Mouse (Mus musculus) T-helper 1 cell (primary cell): ENCODE measurements around the gene Chst8.

ENCODE experiments used
- in situ Hi-C: fragments of 300-600 bp; cut with MboI, MseI; formaldehyde crosslinking; loops from one replicate; pipeline ENCODE4 v1.15.1; 2025; ENCODE audit warnings: high pct_unique_total_duplicates

The Chst8 gene

DNA sequence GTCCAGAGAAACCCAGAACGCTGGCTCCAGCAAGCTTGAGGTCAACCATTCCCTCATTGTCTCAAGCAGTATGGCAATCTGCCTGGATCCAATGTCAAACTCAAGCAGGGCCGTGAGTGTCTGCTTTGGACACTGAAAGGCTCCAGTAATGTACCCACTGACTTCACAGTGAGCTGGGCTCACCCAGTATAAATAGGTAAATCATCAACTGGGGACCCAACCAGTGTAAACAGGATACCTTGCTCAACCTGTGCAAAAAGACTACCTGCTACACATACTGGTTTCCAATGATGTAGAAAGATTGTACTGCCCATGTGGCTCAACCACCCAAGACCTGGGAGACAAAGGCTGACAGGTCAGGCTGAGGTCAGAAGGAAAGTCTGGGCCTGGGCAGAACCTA, 7.5 kb downstream of the Chst8 start:
- in situ Hi-C loops = no loop called here

DNA sequence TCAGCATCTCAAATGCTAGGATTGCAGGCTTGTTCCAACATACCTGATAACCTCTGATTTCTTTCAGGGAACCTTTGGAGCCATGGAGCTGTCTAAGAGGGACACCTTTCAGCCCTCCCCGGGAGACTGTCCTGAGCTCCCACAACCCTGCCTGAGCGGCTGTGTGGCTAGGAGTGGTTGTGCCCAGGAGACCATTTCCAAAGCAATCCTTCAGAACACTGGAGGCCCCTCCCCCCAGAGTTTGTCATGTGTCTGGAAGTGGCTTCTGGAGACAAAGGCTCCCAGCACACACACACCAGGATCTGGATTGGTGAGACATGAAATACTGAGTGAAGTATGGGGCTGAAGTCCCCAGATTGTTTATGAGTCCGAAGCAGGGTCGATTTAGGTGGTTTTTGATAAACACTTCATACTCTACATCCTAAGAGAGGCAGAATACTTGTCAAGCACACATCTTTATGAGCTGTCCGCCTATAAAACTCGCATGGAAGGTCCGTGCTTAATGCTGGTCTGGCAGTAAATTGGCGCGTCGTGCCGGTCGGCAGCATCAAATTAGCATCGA, 12.5 kb downstream of the Chst8 start:
- in situ Hi-C loops = no loop called here

DNA sequence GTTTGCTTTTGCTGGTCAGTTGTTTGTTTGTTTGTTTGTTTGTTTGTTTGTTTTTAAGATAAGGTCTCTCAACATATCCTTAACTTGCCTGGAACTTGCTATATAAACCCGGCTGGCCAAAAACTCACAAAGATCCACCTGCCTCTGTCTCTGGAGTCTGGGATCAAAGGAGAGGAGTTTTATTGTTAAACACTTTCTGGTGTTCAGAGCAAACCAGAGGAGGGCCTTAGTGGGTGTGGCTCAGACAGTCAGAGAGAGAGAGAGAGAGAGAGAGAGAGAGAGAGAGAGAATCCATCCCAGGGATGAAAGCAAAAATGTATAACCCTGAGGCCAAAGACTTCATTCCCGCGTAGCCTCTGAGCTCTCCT, 13.1 kb downstream of the Chst8 start:
- in situ Hi-C loops = no loop called here

DNA sequence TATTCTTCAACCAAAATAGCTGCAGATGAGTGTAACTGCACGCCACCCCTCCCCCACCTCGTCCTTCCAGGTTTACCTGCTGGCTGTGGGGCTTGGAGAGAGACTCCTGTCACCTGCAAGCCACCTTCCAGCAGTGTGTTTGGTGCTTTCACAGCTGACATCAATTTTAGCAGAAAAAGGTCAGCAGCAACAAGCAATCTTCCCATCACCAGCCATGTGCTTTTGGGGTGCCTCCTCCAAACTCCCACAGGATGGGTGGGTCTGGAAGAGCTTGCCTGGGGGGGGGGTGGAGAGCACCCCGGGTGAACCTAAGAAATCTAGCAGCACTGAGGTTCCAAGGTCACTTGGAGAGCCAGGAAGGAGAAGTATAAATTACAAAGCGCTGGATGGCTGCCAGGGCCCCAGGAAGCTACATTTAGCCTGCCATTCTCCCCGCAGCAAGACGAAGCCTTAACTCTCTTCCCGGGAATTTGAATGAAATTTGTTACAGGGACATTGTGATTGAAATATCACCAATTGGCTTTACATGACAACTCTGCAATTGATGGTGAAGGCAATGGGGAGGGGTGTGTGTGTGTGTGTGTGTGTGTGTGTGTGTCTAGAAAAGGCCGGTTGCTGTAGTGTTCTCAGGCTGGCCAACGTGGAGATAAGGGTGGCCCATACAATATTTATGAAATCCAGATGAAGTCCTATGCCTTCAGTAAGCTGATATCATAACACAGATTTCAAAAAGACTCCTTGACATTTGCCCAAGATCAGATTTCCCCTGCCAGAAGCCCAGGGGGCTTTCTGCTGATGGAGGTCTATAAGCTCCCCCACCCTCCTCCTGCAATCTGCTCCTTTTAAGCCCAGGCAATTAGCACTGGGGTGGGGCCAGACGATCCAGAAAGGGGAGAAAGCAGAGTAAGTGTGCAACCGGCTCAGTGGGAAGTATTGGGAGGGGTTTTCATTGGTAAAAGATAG, 13.8 kb downstream of the Chst8 start:
- in situ Hi-C loops = no loop called here

DNA sequence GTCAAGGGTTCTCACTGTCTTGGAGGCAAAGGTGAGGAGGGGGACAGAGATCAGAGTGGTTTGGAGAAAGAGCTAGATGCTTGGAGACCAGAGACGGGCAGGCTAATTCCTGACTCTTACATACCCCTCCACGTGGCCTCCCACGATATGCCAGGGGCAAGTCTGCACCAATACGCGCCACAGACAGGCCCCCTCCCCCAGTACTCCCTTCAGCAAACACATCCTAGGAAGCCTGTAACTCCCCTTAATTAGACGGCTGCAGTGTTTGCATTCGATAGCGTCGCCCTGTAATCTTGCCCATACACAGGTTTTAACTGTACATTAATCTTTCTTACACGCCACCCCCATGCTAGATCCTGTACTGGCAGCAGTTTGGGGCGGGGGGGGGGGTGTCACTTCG, 14.5 kb downstream of the Chst8 start:
- in situ Hi-C loops = no loop called here

DNA sequence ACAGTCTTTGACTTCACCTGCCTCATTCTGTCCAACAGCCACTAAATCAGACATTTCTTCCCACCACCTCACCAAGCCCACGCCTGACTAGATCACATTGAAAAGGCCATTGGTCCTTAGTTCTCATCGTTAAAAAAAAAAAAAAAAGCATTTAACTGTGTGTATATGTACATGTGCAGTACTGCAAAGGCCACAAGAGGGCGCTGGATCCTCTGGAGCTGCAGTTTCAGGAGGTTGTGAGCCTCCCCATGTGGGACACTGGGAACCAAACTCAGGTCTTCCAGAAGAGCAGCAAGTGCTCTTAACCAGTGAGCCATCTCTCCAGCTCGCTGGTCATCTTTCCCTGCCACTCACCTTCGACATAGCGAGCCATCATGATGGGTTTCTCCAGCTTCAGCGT, 22.1 kb downstream of the Chst8 start:
- in situ Hi-C loops = no loop called here

DNA sequence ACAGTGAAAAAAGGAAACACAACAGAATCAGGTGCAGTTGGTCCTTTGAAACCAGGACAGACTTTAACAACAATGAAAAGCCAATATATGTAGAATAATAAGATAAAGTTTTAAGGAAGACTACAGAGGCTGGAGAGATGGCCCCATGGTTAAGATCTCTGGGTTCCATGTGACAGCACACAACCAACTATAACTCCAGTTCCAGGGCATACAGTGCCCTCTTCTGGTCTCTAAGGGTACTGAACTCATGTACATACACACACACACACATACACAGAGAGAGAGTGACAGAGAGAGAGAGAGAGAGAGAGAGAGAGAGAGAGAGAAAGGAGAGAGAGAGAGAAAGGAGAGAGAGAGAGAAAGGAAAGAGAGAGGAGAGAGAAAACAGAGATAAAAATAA, 25.3 kb downstream of the Chst8 start:
- in situ Hi-C loops = no loop called here

DNA sequence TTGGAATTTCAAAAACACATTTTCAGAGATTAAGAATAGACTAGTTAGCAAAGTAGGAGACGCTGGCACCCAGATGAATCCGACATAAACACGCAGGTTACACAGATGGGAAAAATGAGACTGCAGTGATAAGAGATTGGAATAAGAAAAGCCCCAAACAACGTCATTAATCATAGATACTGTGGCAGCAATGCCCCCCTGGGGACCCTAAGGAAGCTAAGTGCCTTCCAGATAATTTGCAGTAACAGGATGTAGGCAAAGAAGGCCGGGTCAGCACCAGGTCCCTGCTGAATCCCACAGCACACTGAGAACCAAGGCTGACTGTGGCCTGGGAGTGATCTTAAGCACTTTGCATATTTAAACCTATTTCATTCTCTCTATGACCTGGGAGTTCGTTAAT, 27.5 kb downstream of the Chst8 start:
- in situ Hi-C loops = no loop called here

DNA sequence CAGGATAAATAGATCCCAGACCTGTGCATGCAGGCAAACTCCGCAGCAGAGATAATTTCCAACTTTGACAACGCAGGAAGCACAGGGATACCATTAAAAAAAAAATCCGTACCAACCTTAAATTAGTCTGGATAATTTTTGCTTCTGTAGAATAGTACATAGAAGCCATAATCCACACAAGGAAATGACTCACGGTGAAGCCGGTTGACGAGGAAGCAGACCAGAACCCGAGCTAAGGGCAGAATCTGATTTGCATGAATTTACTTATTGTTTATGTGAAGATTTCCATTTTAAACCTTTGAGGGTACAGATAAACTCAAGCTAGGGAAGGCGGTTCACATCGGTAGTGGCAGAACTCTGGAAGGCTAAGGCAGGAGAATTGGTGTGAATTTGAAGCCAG, 28.0 kb downstream of the Chst8 start:
- in situ Hi-C loops = no loop called here

DNA sequence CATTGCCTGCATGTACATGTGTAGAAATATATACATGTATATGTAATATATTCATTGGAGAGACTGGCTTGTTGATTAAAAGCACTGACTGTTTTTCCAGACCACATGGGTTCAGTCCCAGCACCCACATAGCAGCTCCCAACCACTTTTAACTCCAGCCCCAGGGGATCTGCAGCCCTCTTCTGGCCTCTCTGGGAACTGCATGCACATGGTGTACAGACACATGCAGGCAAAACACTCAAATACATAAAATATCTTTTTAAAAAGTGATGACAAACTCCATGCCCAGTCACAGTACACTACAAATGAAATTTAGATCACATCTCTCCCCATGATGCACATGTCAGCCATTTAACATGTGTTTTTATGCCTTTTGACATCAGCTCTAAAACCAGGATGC, 30.5 kb downstream of the Chst8 start:
- in situ Hi-C loops = no loop called here

DNA sequence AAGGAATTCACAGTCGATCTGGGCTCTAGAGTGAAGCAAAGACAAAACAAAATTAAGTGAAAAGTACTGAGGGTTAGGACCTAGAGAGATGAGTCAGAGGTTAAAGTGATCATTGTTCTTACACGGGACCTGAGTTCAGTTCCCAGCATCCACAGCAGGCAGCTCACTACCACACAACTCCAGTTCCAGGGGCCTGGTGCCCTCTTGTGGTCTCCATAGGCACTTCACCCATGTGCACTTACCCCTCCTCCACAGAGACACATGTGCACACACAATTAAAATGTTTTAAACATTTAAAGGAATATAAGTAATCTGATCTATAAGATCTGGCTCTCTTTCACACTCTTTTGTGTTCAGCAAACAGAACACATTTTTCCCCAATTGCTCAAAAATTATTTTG, 31.3 kb downstream of the Chst8 start:
- in situ Hi-C loops = no loop called here

DNA sequence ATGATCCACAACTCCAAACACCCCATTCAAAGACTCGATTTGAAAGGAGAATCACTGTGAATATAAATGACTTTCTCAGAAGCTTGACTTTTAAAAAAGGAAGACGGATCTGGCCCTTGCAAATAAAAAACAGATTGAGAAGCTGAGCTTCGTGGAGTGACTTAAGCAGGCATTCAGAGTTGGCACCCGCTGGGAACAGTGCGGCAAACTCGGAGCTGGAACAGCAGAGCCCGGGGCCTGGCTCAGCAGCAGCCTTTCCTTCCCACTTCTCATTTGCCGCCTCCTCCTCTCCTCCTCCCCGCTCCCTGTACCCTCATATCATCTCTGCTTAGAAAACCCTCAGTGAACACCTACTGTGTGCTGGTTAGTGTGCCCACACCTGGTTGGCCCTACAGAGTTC, 34.1 kb downstream of the Chst8 start:
- in situ Hi-C loops = no loop called here

DNA sequence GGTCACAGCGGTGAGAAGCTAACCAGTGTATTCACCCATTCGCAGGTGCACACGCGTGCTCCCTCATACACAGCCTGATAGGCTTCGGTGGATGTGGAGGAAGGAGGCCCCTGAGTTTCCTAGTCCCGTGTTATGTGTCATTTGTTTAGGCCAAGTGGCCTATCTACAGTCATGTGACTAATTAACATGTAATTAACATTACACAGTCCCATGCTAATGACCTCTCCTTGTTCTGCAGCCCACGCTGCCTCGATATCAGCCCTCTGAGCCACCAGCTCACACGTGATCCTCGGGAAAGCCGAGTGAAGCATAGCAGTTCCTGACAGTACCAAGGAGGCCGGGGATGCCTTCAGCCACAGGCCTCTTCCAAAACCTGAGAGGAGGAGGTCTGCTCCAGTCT, 36.9 kb downstream of the Chst8 start:
- in situ Hi-C loops = no loop called here

DNA sequence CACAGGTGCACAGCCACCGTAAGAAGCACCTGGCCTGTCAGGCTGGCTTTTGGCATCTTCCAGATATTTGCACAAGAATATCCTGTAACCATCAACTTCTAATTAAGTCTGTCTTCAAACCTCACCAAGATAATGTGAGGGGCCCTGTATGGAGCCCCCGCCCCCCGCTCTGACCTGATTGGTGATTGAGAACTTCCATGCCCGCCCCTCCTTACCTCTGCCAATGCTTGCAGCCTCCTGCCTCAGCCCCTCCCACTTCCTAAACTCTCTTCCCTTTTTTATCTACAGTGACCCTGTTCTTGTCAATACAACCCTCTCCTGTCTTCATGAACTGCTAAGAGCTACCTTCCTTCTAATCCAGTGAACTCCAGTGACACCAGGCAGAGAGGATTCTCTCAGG, 37.6 kb downstream of the Chst8 start:
- in situ Hi-C loops = no loop called here

DNA sequence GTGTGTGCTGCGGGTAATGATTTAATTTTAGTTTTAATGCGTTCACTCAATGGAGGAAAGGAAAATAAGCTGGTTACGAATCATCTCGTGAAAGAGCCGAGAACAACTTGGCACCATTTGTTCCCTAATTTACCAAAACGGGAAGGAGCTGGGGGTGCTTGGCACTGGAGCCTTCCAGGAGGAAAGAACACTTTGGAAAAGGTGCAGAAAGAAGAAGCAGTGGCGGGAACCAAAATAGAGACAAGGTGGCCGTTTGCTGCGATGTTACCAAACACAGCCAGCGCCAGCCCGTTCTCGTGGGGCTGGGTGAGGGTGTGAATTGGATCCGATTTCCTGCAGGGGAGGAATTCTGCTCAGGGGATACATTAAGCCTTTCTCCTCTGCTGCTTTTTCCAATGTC, 38.5 kb downstream of the Chst8 start:
- in situ Hi-C loops = no loop called here

DNA sequence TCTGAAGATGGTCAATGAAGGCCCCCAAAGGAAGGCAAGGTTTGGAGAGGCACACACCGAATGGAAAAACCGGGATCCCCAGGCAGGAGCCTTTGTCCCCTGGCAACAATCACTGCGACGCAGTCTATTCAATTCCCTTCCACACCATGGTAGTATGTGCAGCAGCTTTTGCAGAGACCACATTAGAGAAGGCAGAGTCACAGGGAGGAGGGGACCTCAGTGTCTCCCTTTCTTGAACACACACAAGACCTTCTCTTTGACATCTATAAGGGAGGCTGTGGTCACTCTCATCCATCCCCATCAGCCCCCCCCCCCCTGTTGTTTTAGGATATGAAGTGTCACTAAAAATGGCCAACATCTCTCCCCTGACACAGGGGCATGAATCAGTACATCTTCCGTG, 39.2 kb downstream of the Chst8 start:
- in situ Hi-C loops = no loop called here

DNA sequence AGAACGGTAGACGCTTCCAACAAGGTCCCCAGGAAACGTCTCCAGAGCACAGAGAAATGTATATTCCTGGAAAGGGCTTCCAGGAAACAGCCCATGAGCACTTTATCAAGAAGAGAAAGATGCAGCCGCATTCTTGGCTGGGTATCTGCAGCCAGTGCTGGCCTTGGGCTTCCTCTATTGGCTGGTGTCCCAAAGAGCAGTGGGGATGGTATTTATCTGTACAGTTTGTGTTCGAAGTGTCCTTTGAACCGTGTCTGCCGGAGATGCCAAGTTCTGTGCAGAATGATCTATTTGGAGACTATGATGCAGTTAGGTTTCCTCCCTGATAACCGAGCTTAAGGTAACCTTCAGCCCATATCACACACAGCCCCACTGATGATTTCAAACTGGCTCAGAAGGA, 43.0 kb downstream of the Chst8 start:
- in situ Hi-C loops = no loop called here

DNA sequence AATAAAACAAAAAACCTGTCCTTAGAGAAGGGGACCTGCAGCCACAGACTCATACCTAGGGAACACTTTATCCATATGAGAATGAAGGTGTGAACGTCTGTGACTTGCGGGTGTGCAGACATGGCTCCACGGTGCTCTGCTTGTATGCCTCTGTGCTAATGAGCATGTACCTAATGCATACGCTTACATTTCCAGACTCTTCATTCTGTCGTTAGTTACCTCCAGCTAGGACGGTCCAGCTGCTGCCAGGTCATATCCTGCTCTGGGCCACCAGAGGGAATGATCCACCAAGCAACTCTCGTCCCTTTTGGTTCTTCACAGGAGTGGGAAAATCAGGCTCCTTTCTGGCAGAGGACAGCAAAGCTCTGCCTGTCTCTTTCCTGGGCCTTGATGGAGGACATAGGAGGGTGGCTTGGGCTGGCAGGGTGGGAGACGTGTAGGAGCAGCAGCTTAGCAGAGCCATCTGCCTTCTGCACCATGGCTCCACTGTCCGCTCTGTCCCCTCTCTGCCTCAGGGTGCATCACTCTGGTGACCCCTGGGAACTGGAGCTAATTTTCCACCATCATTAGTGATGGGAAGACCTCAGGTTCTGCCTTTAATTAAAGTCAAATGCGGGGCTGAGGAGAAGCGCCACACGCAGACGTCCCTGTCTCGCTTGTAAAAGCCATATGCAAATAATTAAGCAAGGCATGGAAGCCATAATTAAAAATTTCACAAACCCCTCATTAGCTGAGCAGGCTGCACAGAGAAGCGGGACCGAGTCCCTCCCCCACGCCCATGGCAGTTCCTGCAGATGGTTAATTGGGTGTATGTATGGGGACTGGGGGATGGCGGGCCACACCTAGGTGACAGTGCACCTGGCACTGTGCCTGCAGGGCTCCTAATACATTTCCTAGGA, 48.0 kb downstream of the Chst8 start:
- in situ Hi-C loops = no loop called here

DNA sequence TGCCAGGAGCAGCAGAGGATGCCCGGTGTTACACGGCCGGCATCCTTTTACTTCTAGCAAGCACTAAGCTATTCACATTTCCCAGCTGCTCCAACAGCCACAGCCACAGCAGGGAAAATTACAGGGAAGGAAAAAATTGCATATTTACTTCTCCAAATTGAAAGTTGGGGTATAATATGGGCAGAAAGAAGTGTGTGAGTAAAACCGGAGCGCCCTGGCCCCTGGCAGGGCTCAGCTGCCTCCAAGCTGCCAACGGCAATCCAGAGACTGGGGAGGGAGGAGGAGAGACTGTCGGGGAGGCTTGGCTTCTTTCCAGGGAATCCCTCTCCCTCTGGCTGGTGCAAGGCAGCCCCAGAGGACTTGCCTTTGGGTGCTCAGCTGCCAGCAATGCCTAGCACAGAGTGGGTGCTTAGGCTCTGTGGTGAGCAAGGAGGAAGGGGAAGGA, 53.1 kb downstream of the Chst8 start:
- in situ Hi-C loops = no loop called here

DNA sequence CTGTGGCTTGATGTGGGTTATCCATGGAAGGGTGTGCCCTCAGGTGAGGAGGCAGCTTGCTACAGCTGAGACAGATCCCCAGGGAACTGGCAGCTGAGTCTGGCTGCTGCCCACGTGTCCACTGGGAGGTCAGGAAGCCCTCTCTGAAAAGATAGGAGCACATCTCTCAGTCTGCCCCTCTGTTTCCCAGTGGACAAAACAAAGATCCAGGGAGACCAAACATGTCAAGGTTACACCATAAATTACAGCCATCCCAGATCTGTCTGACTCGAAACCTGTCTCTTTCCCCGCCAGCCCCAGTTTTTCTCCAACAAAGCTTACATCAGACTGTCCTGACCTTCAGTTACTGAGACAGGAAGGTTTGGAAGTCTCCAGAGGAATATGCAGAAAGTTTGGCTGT, 53.8 kb downstream of the Chst8 start:
- in situ Hi-C loops = no loop called here

DNA sequence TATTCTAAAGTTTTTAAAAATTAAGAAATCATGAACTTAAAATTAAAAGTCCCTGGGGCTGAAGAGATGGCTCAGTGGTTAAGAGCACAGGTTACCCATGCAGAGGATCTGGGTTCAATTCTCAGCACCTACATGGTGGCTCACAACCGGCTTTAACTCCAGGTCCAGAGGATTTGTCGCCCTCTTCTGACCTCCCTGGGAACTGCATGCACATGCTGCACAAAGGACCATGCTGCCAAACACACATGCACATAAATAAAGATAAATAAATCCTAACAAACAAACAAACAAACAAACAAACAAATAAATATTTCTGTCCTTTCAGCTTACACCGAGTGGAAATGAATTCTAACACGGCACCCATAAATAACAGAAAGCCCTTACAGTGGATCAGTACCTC, 55.0 kb downstream of the Chst8 start:
- in situ Hi-C loops = no loop called here

DNA sequence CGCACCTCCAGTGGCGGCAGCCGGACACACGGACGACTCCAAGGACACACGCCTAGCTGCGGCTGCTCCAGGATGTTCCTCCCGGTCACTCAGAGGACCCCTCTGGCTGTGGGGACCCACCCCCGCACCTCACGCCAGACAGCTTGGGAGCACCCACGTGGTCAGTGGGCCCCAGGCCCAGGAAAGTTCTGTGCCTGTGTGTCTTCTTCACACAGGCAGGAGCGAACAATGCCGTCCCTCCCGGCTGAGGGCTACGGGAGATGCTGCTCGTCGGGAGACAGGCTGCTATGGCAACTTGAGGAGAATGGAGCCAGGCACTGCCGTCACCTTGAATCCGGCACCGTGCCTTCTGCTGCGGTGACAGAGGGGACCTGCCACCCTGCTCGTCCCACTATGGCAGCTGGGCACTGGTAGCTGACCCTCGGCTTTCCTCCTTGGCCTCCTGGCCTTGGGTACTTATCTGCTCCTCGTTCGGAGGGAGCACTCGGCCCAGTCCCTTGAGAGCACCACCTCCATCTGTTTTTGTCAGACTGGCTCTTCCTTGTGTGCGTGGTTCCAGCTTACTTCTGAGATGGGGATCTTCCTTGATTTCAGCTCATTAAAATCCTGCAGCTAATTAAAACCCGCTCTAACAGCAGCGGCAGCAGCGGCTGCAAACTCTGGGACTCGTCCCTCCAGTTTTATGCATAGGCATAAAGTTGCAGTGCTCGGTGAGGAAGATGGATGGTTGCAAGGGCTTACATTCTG, 59.2 kb downstream of the Chst8 start:
- in situ Hi-C loops = no loop called here
